Mouse (Mus musculus): ENCODE measurements at regions not wholly inside any gene's neighbourhood (a gene's known extent, or its start where the extent isn't known, plus 50 kb on each side); places are given as distances from the start of the nearest gene placed in this dataset.

DNA sequence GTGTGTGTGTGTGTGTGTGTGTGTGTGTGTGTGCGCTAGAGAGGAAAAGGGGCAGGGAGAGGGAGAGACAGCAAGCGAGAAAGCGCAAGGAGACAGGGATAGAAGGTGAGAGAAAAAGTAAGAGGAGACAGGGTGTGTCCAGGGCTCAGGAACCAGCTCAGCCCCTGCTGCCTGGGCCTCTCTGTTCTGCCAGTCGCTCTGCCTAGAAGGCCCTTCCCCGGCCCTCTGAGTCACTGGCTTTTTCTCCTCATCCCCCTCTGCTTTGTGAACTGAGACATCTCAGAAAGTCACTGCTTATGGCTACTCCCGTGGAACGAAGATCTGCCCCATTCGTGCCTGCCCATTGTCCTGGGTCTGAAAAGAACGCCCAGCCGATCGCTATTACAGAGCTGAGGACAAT lies 112.2 kb downstream of the Gm826 start:
- TF ChIP-seq E2F4 (IDR thresholded peaks at IDR 0.05; ENCODE audit: insufficient replicate concordance, low read depth, low read length) (no peak), CTCF (conservative IDR thresholded peaks at IDR 0.05 in 1 of 2, IDR thresholded peaks at IDR 0.05 in 1 of 2; ENCODE audit: low read depth in 2 of 2, low read length in 2 of 2) (no peak), POLR2AphosphoS2 (IDR thresholded peaks at IDR 0.05; ENCODE audit: low read depth, low read length) (no peak), MEF2A (IDR thresholded peaks at IDR 0.05; ENCODE audit: borderline replicate concordance, low read depth, low read length) (no peak), KAT2A (IDR thresholded peaks at IDR 0.05; ENCODE audit: insufficient replicate concordance, low read length) (no peak)
